Mouse (Mus musculus) heart, postnatal 0 days (tissue): ENCODE results near the gene Scrn3. TPM values are rescaled to one million over a fixed set of nuclear protein-coding genes. Genes with fewer than 3 reads are reported as not detected.

Experiments
- ATAC-seq: fragments of 200-750 bp; cut with Nextera tagmentation; 2 replicates; pipeline ENCODE4 v1.8.0; 2017; ENCODE audit warnings: low read depth, moderate number of reproducible peaks, moderate library complexity; ENCODE audit not compliant: insufficient read depth
- DNase-seq: peaks from one replicate; pipeline ENCODE4 v3.0.0-alpha.2; 2016; ENCODE audit warnings: low spot score
- H3K27ac ChIP-seq: fragments of 300-500 bp; sonication (generic); 2 replicates; pipeline ENCODE4 v1.5.1; 2014; ENCODE audit warnings: low read depth, mild to moderate bottlenecking
- H3K27me3 ChIP-seq: fragments of 300-500 bp; sonication (generic); 2 replicates; pipeline ENCODE4 v1.6.1; 2014; ENCODE audit warnings: low read length, mixed read lengths; ENCODE audit not compliant: control insufficient read depth, insufficient read depth
- H3K36me3 ChIP-seq: fragments of 300-500 bp; sonication (generic); replicated peaks from 2 replicates; pipeline ENCODE4 v1.6.1; 2014; ENCODE audit warnings: low read length, mixed read lengths; ENCODE audit not compliant: control insufficient read depth, insufficient read depth
- H3K4me1 ChIP-seq: fragments of 300-500 bp; sonication (generic); 2 replicates; pipeline ENCODE4 v1.6.1; 2014; ENCODE audit warnings: antibody characterized with exemption; ENCODE audit not compliant: control insufficient read depth, insufficient read depth
- H3K4me2 ChIP-seq: fragments of 300-500 bp; sonication (generic); 2 replicates; pipeline ENCODE4 v1.6.1; 2014; ENCODE audit warnings: low read depth, mild to moderate bottlenecking, low read length, moderate library complexity
- H3K4me3 ChIP-seq: fragments of 300-500 bp; sonication (generic); 2 replicates; pipeline ENCODE4 v1.5.1; 2014; ENCODE audit warnings: low read depth, low read length
- H3K9ac ChIP-seq: fragments of 300-500 bp; sonication (generic); replicated peaks from 2 replicates; pipeline ENCODE4 v1.6.1; 2014; ENCODE audit warnings: low read depth, low read length, mixed read lengths
- H3K9me3 ChIP-seq: fragments of 300-500 bp; sonication (generic); replicated peaks from 2 replicates; pipeline ENCODE4 v1.6.1; 2016; ENCODE audit warnings: low read length; ENCODE audit not compliant: control insufficient read depth
- CTCF ChIP-seq: IDR thresholded peaks from 2 replicates; pipeline ENCODE4 v1.5.1; 2016; ENCODE audit warnings: antibody characterized with exemption, control low read depth, low read depth
- EP300 ChIP-seq: IDR thresholded peaks from 2 replicates; pipeline ENCODE4 v1.6.1; 2016; ENCODE audit warnings: antibody characterized with exemption, low read depth
- WGBS: fragments of 180-500 bp; shearing (Covaris S2); extraction: QIAGEN DNeasy Blood & Tissue Kit; methylation state at CpG from one replicate; pipeline ENCODE4 v1.1.7; 2014; 5-methylcytosine and 5-hydroxymethylcytosine counted together
- polyA plus RNA-seq: library from polyadenylated mRNA; unstranded; fragments of >200 nt; fragmentation: Nextera tagmentation; extraction: Ambion mirVana; gene quantifications from 2 replicates; pipeline ENCODE4 v1.2.1, GENCODE M21; 2015
- total RNA-seq: library from RNA; depleted of rRNA; stranded (reverse); fragments of >200 nt; gene quantifications from 2 replicates; pipeline ENCODE4 v1.2.3, GENCODE M21; 2014; ENCODE audit warnings: low replicate concordance

The Scrn3 gene
- total and polyA plus RNA-seq, 2 experiments from 2014 or later = 13.8 to 16.3 TPM

DNA sequence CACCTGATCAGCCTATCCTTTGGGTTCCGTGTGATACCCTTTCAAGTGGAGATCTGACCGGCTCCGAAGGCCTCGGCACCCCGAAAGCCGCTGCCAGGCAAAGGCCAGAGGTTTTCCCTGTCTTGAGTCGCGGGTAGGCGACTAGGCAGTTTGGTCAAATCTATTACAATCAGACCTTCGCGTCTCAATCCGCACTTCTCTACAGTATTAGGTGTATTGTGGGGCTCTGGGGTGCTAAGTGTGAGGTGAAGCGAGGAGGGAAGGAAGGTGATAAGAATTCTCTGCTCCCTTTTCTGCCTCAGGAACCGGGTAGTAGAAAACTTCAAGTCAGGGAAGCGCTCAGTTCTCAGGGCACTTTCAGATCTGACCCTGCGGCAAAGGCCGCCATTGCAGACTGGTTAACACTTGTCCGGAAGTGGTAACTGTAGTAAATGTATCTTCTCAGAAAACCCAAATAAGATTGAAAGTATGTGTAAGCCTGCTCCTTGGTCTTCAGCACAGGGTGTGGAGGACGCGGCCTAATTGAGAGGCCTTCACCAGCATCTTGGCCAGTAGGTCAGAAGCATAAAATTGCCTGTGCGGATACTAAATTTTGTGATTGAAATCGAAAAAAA lies 31.2 kb upstream of the Scrn3 start:
- Histone ChIP-seq H3K4me2 (no peak overlapping the region), H3K9me3 (no peaks in the 10 kb centered on the region), H3K27ac (no peak overlapping the region), H3K27me3 (peaks cover 58% of the 10 kb centered on the region), H3K9ac (no peak overlapping the region), H3K4me3 (0 out of 2 replicates have a peak overlapping the region, but pooled peaks have one; percentile 6), H3K36me3 (no peaks in the 10 kb centered on the region; the same call in 1 of the 2 replicates), H3K4me1 (no peaks in the 10 kb centered on the region)
- TF ChIP-seq CTCF = no peak
- no peak for TF ChIP-seq EP300
- ATAC-seq (no peak), DNase-seq (no peak)
- WGBS = 33% methylated on average over 22 of the region's 22 CpGs

- WGBS = 31% methylated on average over 7 of the region's 7 CpGs
These were observed 30.7 kb upstream of the Scrn3 start for GRCm38 (mm10) chr2:73281707-73282106.

GRCm38 (mm10) chr2:73285630-73286029 lies 26.8 kb upstream of the Scrn3 start:
- Histone ChIP-seq H3K36me3 (peaks cover 20% of the 10 kb centered on the region; the same call in 1 of the 2 replicates), H3K4me1 (no peaks in the 10 kb centered on the region), H3K27me3 (peaks cover 16% of the 10 kb centered on the region), H3K9me3 (no peaks in the 10 kb centered on the region), H3K27ac (no peak overlapping the region), H3K4me2 (no peak overlapping the region), H3K9ac (no peak overlapping the region), H3K4me3 (no peak overlapping the region)
- ATAC-seq (no peak), DNase-seq (no peak)
- 14% methylated on average over 2 of the region's 2 CpGs for WGBS
- TF ChIP-seq CTCF = peak; percentile 50
- no peak for TF ChIP-seq EP300

More at GRCm38 (mm10) chr2:73281707-73282106, 30.7 kb upstream of the Scrn3 start:
- DNase-seq = no peak
- Histone ChIP-seq H3K4me2 (no peak overlapping the region), H3K27me3 (peaks cover 53% of the 10 kb centered on the region), H3K27ac (no peak overlapping the region), H3K36me3 (no peaks in the 10 kb centered on the region; the same call in 1 of the 2 replicates), H3K4me3 (no peak overlapping the region), H3K4me1 (no peaks in the 10 kb centered on the region), H3K9ac (no peak overlapping the region), H3K9me3 (no peaks in the 10 kb centered on the region)
- TF ChIP-seq EP300 = no peak
- peak; percentile 39 for TF ChIP-seq CTCF
- ATAC-seq = no peak

DNA sequence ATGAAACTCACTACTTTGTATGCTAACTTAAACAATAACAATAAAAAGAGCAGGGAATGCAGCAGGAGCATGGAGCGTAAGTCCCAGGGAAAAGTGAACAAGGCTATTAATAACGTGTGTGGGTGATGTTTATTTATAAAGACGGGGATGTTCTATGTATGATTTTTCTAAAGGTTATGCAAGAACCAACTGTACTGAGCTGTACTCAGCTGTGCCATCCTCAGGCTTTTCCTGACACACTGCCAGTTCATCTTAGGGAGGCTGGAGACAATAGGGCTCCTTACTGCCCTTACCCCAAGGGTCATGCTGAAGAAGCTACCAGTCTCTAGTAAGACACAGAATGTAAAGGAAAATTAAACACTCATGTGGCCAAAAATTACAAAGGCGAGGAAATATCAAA lies 21.3 kb upstream of the Scrn3 start:
- Histone ChIP-seq H3K9me3 (no peaks in the 10 kb centered on the region), H3K27me3 (no peaks in the 10 kb centered on the region), H3K36me3 (peaks cover 55% of the 10 kb centered on the region), H3K4me2 (no peak overlapping the region), H3K4me3 (no peak overlapping the region), H3K9ac (no peak overlapping the region), H3K27ac (no peak overlapping the region), H3K4me1 (no peaks in the 10 kb centered on the region)
- ATAC-seq (no peak), DNase-seq (no peak)
- TF ChIP-seq CTCF (no peak), EP300 (no peak)
- 64% methylated on average over 4 of the region's 4 CpGs for WGBS

DNA sequence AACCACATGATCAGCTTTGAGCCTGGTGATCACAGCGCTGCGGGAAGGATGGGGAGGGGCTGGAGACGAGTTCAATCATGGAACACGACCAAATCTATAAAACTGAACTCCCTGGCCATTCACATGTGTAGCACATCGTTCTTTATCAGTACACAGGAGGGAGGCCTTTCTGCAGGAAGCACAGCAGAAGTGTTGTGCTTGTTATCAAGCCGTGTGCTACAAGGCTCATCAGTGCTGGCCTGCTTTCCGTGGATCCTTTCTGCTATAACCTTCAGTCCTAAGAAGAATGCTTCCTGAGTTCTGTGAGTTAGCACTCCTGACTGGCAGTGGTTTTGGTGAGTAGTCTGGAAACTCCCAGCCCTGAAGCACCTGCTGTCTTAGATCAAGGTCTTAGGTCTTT lies 17.4 kb upstream of the Scrn3 start:
- 62% methylated on average over 7 of the region's 7 CpGs for WGBS

GRCm38 (mm10) chr2:73298154-73298553 lies 14.2 kb upstream of the Scrn3 start:
- Histone ChIP-seq H3K9ac (no peak overlapping the region), H3K9me3 (no peaks in the 10 kb centered on the region), H3K4me3 (no peak overlapping the region), H3K4me2 (no peak overlapping the region), H3K27me3 (no peaks in the 10 kb centered on the region), H3K36me3 (peaks cover 54% of the 10 kb centered on the region), H3K4me1 (no peaks in the 10 kb centered on the region), H3K27ac (no peak overlapping the region)
- WGBS = 77% methylated on average over 7 of the region's 7 CpGs
- DNase-seq = no peak
- TF ChIP-seq EP300 (no peak), CTCF (no peak)
- no peak for ATAC-seq

More for the DNA sequence above, 17.4 kb upstream of the Scrn3 start:
- DNase-seq = no peak
- Histone ChIP-seq H3K4me2 (no peak overlapping the region), H3K27me3 (no peaks in the 10 kb centered on the region), H3K9ac (no peak overlapping the region), H3K4me3 (no peak overlapping the region), H3K27ac (no peak overlapping the region), H3K4me1 (no peaks in the 10 kb centered on the region), H3K9me3 (no peaks in the 10 kb centered on the region), H3K36me3 (peaks cover 57% of the 10 kb centered on the region)
- no peak for ATAC-seq
- TF ChIP-seq EP300 (no peak), CTCF (no peak)
